Mouse (Mus musculus) gastrocnemius, postnatal 10 days (tissue): Measurements from ENCODE around the gene Trappc3l. TPM values are rescaled to one million over a fixed set of nuclear protein-coding genes. Genes with fewer than 3 reads are reported as not detected.

Experiments
- total RNA-seq, 2 experiments: library from RNA; stranded (reverse); gene quantifications; 2 replicates each; pipeline ENCODE4 v1.2.3; 2021

Gene Trappc3l
- total RNA-seq, 2 experiments from 2014 or later: not detected

Other genes starting within 250 kb of the Trappc3l start
- gene Sult3a1, start 179.9 kb upstream of the Trappc3l start, total RNA-seq: not detected
- not detected for gene Rsph4a, start 132.5 kb upstream of the Trappc3l start, total RNA-seq
- 1 to 10 TPM; 5.0 to 9.6 TPM for gene Zup1, start 86.3 kb upstream of the Trappc3l start, total RNA-seq
- gene Rwdd1, start 18.0 kb upstream of the Trappc3l start, total RNA-seq: 100 to 1,000 TPM in 1 of 2 experiments, 10 to 100 TPM in 1; 92.7 to 124 TPM
- gene Calhm4, start 6.7 kb downstream of the Trappc3l start, total RNA-seq: not detected
- gene Calhm5, start 58.9 kb downstream of the Trappc3l start, total RNA-seq: 1 to 10 TPM in 1 of 2 experiments, under 1 TPM in 1; 0.88 to 1.1 TPM
- gene Calhm6, start 90.4 kb downstream of the Trappc3l start, total RNA-seq: under 1 TPM in 1 of 2 experiments, not detected in 1; 0.45 TPM
- 10 to 100 TPM; 12.6 to 16.7 TPM for gene Dse, start 170.1 kb downstream of the Trappc3l start, total RNA-seq
- gene Tspyl1, start 244.6 kb downstream of the Trappc3l start, total RNA-seq: 10 to 100 TPM; 42.4 to 46.2 TPM